Mouse (Mus musculus) small intestine, adult 2 months (tissue): ENCODE measurements at regions not wholly inside any gene's neighbourhood (a gene's known extent, or its start where the extent isn't known, plus 50 kb on each side); places are given as distances from the start of the nearest gene placed in this dataset.

ENCODE experiments used
- CTCF ChIP-seq: fragments of 200-500 bp; IDR thresholded peaks from 2 replicates; pipeline ENCODE4 v1.5.1; 2012; ENCODE audit warnings: low read depth, mild to moderate bottlenecking, control low read depth, inconsistent platforms, low read length, moderate library complexity, mixed read lengths; ENCODE audit not compliant: insufficient replicate concordance, insufficient read length; ENCODE audit errors: extremely low read depth
- POLR2A ChIP-seq: fragments of 200-500 bp; IDR thresholded peaks from 2 replicates; pipeline ENCODE4 v1.6.1; 2012; ENCODE audit warnings: low read depth, mild to moderate bottlenecking, control low read depth, inconsistent platforms, low read length, moderate library complexity

DNA sequence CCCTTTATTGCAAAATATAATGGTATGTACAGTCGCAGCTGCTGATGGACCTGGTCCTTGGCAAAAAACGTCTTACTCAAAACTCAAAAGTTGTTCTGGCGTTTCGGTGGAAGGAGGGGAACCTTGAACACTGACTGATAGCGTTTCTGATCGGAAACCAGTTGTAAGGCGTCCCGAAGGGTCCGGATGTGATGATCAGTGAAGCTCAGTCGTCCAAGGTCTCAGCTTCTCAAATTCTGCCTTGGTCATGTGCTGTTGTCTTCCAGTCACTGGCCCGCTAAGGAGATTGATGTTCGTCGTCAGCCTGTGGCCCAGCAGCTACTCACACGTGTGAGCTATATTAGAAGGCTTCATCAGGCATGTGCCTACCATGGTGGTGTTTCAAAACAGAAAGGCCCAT lies 173.5 kb downstream of the Slc38a4 start:
- TF ChIP-seq CTCF (no peak), POLR2A (no peak)
